Mouse (Mus musculus) B cell, adult (primary cell): ENCODE results near the gene Arhgap31. TPM values are rescaled to one million over a fixed set of nuclear protein-coding genes. Genes with fewer than 3 reads are reported as not detected.

Experiments
- total RNA-seq: library from RNA; stranded (reverse); gene quantifications from 4 replicates; pipeline ENCODE4 v1.2.4, GENCODE M21; 2023; ENCODE audit not compliant: inconsistent age

Gene Arhgap31
- total RNA-seq, result 2.7 to 3.3 TPM (median 2.9 TPM) in 4 replicates

DNA sequence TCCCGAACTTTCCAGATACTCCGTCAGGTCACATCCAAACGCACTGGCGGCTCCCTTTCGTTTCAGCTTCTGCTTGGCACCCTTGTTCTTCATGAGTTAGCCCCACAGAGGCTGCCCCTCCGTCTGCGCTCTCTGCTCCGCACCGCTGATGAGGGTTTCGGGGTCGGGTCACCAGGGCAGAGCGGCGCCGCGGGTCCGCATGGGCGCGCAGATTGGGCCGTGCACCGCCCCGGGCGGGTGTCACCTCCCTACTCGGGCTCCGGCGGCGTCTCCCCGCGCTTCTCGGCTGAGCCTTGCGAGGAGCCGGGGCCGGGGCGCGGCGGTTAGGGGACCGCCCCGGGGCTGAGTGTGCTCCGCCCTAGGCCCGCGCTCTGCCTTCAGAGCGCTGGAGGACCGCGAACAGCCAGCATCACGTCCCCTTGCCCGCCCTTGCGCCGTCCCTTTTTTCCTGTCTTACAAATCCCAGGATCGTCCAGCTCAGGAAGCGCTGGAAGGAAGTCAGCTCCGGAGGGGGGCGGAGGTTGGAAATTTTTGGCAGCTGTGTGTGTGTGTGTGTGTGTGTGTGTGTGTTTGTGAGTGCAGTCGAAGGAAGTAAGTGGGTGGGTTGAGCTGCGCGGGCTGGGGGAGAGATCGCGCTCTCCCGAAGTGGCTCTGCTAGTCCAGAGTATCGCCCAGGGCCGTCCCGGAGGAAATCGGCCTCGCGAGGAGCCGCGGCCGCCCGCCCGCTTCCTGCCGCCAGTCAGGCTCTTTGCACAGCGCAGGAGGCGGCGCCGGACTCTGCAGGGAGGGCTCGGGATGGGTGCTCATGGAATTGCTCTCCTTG, at the start of gene Arhgap31:
Arhgap31 (minus strand) TSS at position 694 of the 823 bp plus-strand sequence.

DNA sequence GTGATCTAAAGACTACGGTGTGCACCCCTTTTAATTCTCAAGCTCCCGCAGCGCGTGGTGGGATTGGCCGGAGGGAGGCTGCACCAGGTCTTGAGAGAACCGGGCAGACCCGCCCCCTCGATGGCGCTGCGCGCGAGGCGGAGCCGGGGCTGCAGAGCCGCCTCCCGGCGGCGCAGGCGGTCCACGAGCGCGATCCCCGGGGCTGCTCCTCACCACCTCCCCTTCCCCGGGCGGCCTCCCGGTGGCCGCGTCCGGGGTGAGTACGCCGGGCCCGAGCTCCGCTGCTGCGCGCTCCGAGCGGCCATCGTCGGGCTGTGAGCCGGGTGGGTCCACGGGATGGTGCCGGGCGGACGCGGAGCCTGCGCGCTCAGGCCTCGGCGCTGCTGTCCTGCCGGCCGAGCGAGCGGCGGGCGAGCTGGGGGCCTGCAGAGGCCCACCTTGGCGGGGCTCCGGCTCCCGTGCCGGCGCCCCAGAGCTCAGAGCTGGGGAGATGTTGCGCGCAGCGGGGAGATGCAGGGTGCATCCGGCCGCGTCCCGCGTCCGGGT, 29.1 kb upstream of the Arhgap31 start, which contains the start of gene B4galt4:
B4galt4 (plus strand) TSS at position 152 of the 546 bp plus-strand sequence.

DNA sequence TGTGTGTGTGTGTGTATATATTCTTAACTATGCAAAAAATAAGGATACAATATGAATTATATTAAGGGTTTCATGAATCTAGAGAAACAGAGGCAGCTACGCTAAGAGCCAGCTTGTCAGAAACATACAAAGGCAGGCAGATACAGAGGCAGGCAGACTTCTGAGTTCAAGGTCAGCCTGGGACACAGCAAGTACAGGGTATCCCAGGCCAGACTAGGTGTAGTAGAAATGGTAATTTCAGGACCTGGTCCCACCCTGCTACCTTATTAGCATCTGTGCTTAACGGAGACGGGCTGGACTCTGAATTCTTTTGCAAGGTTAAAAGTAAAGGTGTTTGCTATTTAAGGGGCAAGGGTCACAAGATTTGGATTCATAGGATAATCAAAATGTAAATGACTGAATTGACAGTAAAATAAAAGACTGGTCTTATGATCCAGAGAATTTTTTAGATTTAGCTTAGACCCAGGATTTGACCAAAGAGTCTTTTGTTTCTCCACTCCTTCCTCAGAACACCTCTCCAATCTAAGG, 154.8 kb downstream of the Arhgap31 start, which contains the start of gene Tmem39a:
Tmem39a (plus strand) TSS at position 478 of the 528 bp plus-strand sequence.

DNA sequence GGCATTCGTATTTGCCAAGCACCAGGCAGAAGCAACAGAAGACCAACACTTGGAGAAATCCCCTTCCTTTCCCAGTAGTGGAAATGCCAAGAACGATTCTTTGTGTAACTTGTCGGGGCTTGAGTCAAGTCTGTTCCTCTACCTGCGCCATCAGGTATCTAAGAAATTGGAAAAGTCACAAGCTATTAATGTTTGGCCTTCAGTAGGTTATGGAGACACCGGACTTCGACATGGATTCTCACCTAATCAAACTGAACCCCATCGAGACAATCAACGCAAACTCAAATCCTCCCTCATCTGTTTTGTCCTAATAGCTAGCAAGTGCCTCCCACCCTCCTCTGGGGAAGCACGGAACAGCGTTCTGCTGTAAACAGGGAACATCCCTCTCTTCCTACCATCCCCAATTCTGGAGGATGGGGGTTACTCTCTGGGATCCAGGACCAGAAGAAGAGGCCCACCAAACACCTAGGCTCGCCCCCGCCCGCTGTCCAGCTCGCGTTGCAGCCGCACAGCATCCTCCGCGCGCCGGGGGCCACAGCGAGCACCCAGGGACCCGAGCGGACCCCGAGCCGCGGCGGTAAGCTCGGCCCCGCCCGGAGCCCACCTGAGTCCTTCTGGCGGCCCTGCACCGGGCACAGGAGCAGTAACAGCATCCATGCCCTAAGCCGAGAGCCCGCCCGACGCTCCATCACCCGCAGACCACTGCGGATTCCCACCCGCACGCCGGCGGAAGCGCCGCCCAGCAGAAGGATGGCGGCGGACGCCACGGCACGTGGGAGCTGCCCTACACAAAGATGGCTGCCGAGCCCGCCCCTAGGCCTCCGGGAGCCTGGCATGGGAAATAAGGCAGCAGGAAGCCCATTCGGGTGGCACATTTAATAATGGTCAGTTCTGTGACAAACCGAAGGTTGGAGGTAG, 163.3 kb downstream of the Arhgap31 start, which contains the start of gene Poglut1:
Poglut1 (minus strand) TSS at position 780 of the 918 bp plus-strand sequence.

Other genes with a start within 250 kb of the Arhgap31 start
- gene Timmdc1, start 190.6 kb downstream of the Arhgap31 start, total RNA-seq, result 19.3 to 21.1 TPM (median 19.9 TPM) in 4 replicates
- gene Poglut1, start 163.0 kb downstream of the Arhgap31 start, total RNA-seq, result 24.1 to 25.6 TPM (median 24.9 TPM) in 4 replicates
- gene Tmem39a, start 154.6 kb downstream of the Arhgap31 start, total RNA-seq, result 50.3 to 63.0 TPM (median 55.0 TPM) in 4 replicates
- gene B4galt4, start 29.0 kb upstream of the Arhgap31 start, total RNA-seq, result 0.35 to 1.4 TPM (median 0.88 TPM) in 4 replicates
- not detected in 4 replicates for gene Upk1b, start 87.1 kb upstream of the Arhgap31 start, total RNA-seq
- not detected in 4 replicates for gene 4930435E12Rik, start 115.5 kb upstream of the Arhgap31 start, total RNA-seq
- gene Igsf11, start 179.4 kb upstream of the Arhgap31 start, total RNA-seq, result not detected in 4 replicates